Mouse (Mus musculus) ES-Bruce4 (cell line): ENCODE data around the gene Zpbp2.

Experiments used
- CTCF ChIP-seq: IDR thresholded peaks from one replicate; pipeline ENCODE4 v1.8.1; 2011; ENCODE audit warnings: low read depth, low read length
- EP300 ChIP-seq: IDR thresholded peaks from 2 replicates; pipeline ENCODE4 v1.6.1; 2011; ENCODE audit warnings: low read depth, low read length; ENCODE audit not compliant: insufficient read depth
- POLR2A ChIP-seq: IDR thresholded peaks from one replicate; pipeline ENCODE4 v1.8.1; 2011; ENCODE audit warnings: low read length; ENCODE audit not compliant: insufficient read depth

DNA sequence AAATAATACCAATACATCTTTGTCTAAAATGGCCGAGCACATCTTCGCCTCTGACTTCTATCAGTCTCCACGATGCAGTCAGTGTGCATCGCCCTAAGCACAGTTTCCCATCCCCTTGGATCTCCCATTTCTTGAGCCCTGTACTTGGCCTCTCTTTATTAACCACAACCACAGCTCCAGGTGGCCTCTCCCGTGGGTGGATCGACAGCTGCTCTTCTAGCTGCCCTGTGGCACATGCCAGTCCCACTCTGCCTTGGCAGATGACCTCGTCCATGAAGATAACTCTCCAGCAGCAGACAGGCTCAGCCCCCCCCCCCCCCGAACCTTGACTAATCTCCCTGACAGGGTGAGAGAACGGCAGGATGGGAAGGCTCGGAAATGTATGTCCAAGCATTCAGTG, 44.6 kb downstream of the Zpbp2 start:
- TF ChIP-seq CTCF, result no peak
- TF ChIP-seq EP300, result no peak
- no peak for TF ChIP-seq POLR2A
